Mouse (Mus musculus) liver, embryonic 18 days (tissue): ENCODE data around the gene Ndnf. TPM values are rescaled to one million over a fixed set of nuclear protein-coding genes. Genes with fewer than 3 reads are reported as not detected.

Experiments
- polyA plus RNA-seq: library from polyadenylated mRNA; depleted of rRNA; stranded (reverse); fragments of >200 nt; gene quantifications from 2 replicates; pipeline ENCODE4 v1.2.3, GENCODE M21; 2012; rRNA removed

Gene Ndnf
- polyA plus RNA-seq: under 0.01 and 0.02 TPM in 2 replicates

GRCm38 (mm10) chr6:65671451-65671850 is at the start of gene Ndnf:
Ndnf (plus strand) TSS chr6:65671590.

Other genes starting within 250 kb of the Ndnf start
- not detected in 2 replicates for gene Tnip3, start 146.3 kb upstream of the Ndnf start, polyA plus RNA-seq
- 1.4 TPM in 2 replicates for gene Prdm5, start 107.4 kb downstream of the Ndnf start, polyA plus RNA-seq